Mouse (Mus musculus) MEL (cell line): ENCODE results near the gene Nrarp. TPM values are rescaled to one million over a fixed set of nuclear protein-coding genes. Genes with fewer than 3 reads are reported as not detected.

Experiments
- DNase-seq: peaks from one replicate; pipeline ENCODE4 v3.0.0; 2011; ENCODE audit warnings: low read depth, low spot score
- H3K27ac ChIP-seq: 2 replicates; pipeline ENCODE4 v1.5.1; 2012; ENCODE audit warnings: low read depth, mild to moderate bottlenecking, control low read depth, low read length, moderate library complexity; ENCODE audit not compliant: control insufficient read depth
- H3K27me3 ChIP-seq, 2 experiments: fragments of 150-350 bp in 1 of 2; sonication (generic) in 1 of 2; 2 replicates each; pipeline ENCODE4 v1.6.1; 2012; ENCODE audit warnings: low read length in 2 of 2, mild to moderate bottlenecking in 2 of 2, improper control_type of control experiment in 1 of 2, moderate library complexity in 1 of 2; ENCODE audit not compliant: insufficient read depth in 2 of 2, control insufficient read depth in 1 of 2
- H3K36me3 ChIP-seq, 2 experiments: 2 replicates each; pipeline ENCODE4 v1.6.1; 2012 to 2014; ENCODE audit warnings: low read length in 2 of 2, improper control_type of control experiment in 1 of 2, inconsistent platforms in 1 of 2, mild to moderate bottlenecking in 1 of 2; ENCODE audit not compliant: insufficient read depth in 2 of 2, control insufficient read depth in 1 of 2
- H3K4me1 ChIP-seq, 2 experiments: fragments of 150-350 bp in 1 of 2; sonication (generic) in 1 of 2; 2 replicates each; pipeline ENCODE4 v1.6.1; 2012; ENCODE audit warnings: low read length in 2 of 2, improper control_type of control experiment in 1 of 2, mild to moderate bottlenecking in 1 of 2; ENCODE audit not compliant: insufficient read depth in 2 of 2, control insufficient read depth in 1 of 2
- H3K4me3 ChIP-seq, 2 experiments: fragments of 150-350 bp in 1 of 2; sonication (generic) in 1 of 2; 2 replicates each; pipeline ENCODE4 v1.5.1; 2012; ENCODE audit warnings: low read depth in 2 of 2, low read length in 2 of 2, mild to moderate bottlenecking in 2 of 2, moderate library complexity in 2 of 2, control low read depth in 1 of 2, improper control_type of control experiment in 1 of 2; ENCODE audit not compliant: control insufficient read depth in 1 of 2, insufficient read depth in 1 of 2
- H3K79me2 ChIP-seq: 2 replicates; pipeline ENCODE4 v1.6.1; 2012; ENCODE audit warnings: mild to moderate bottlenecking, low read length, moderate library complexity; ENCODE audit not compliant: control insufficient read depth, poor library complexity, insufficient read depth
- H3K9ac ChIP-seq: 2 replicates; pipeline ENCODE4 v1.6.1; 2012; ENCODE audit warnings: low read depth, mild to moderate bottlenecking, control low read depth, low read length, moderate library complexity; ENCODE audit not compliant: control insufficient read depth, poor library complexity, severe bottlenecking
- H3K9me3 ChIP-seq: fragments of 150-350 bp; sonication (generic); replicated peaks from 2 replicates; pipeline ENCODE4 v1.6.1; 2012; ENCODE audit warnings: mild to moderate bottlenecking, low read length, improper control_type of control experiment, moderate library complexity; ENCODE audit not compliant: insufficient read depth
- BHLHE40 ChIP-seq: IDR thresholded peaks from 2 replicates; pipeline ENCODE4 v1.6.1; 2012; ENCODE audit warnings: low read depth, mild to moderate bottlenecking, inconsistent platforms, low read length, improper control_type of control experiment, borderline replicate concordance
- CTCF ChIP-seq, 3 experiments: IDR thresholded peaks in 2 of 3; conservative IDR thresholded peaks in 1 of 3; 2 replicates each; pipeline ENCODE4 v1.5.1; 2011 to 2012; ENCODE audit warnings: low read length in 3 of 3, low read depth in 2 of 3, mild to moderate bottlenecking in 2 of 3, improper control_type of control experiment in 1 of 3, inconsistent platforms in 1 of 3, mixed read lengths in 1 of 3, moderate library complexity in 1 of 3; ENCODE audit not compliant: control insufficient read depth in 1 of 3, insufficient read depth in 1 of 3, poor library complexity in 1 of 3, severe bottlenecking in 1 of 3
- E2F4 ChIP-seq: IDR thresholded peaks from 2 replicates; pipeline ENCODE4 v1.6.1; 2011; ENCODE audit warnings: low read depth, low read length, improper control_type of control experiment, borderline replicate concordance
- EP300 ChIP-seq, 2 experiments: IDR thresholded peaks; 2 replicates each; pipeline ENCODE4 v1.6.1; 2011; ENCODE audit warnings: improper control_type of control experiment in 2 of 2, low read length in 2 of 2, low read depth in 1 of 2, mild to moderate bottlenecking in 1 of 2
- GABPA ChIP-seq: IDR thresholded peaks from 2 replicates; pipeline ENCODE4 v1.6.1; 2012; ENCODE audit warnings: low read depth, mild to moderate bottlenecking, inconsistent platforms, low read length, improper control_type of control experiment, moderate library complexity
- KAT2A ChIP-seq: conservative IDR thresholded peaks from 2 replicates; pipeline ENCODE4 v1.6.1; 2012; ENCODE audit warnings: low read depth, low read length, improper control_type of control experiment, inconsistent platforms
- MAX ChIP-seq: IDR thresholded peaks from 2 replicates; pipeline ENCODE4 v1.6.1; 2011; ENCODE audit warnings: low read length, improper control_type of control experiment
- MAZ ChIP-seq: IDR thresholded peaks from 2 replicates; pipeline ENCODE4 v1.6.1; 2012; ENCODE audit warnings: low read depth, mild to moderate bottlenecking, inconsistent platforms, low read length, improper control_type of control experiment
- MXI1 ChIP-seq: IDR thresholded peaks from 2 replicates; pipeline ENCODE4 v1.6.1; 2011; ENCODE audit warnings: mild to moderate bottlenecking, low read depth, low read length, improper control_type of control experiment
- MYB ChIP-seq: IDR thresholded peaks from 2 replicates; pipeline ENCODE4 v1.6.1; 2011; ENCODE audit warnings: mild to moderate bottlenecking, low read depth, low read length, improper control_type of control experiment
- MYC ChIP-seq: IDR thresholded peaks from 2 replicates; pipeline ENCODE4 v1.6.1; 2011; ENCODE audit warnings: low read depth, mild to moderate bottlenecking, low read length, improper control_type of control experiment, moderate library complexity
- POLR2A ChIP-seq, 2 experiments: IDR thresholded peaks; 2 replicates each; pipeline ENCODE4 v1.6.1; 2011 to 2012; ENCODE audit warnings: low read length in 2 of 2, mild to moderate bottlenecking in 2 of 2, control low read depth in 1 of 2, improper control_type of control experiment in 1 of 2, low read depth in 1 of 2, moderate library complexity in 1 of 2; ENCODE audit not compliant: control insufficient read depth in 1 of 2, insufficient read depth in 1 of 2, poor library complexity in 1 of 2
- POLR2AphosphoS2 ChIP-seq: IDR thresholded peaks from 2 replicates; pipeline ENCODE4 v1.6.1; 2011; ENCODE audit warnings: low read length, improper control_type of control experiment
- POLR2AphosphoS5 ChIP-seq: IDR thresholded peaks from 2 replicates; pipeline ENCODE4 v1.6.1; 2012; ENCODE audit warnings: low read depth, borderline replicate concordance, mild to moderate bottlenecking, inconsistent platforms, low read length, moderate library complexity, mixed read lengths
- RAD21 ChIP-seq: IDR thresholded peaks from 2 replicates; pipeline ENCODE4 v1.6.1; 2011; ENCODE audit warnings: mild to moderate bottlenecking, low read depth, low read length, improper control_type of control experiment
- SIN3A ChIP-seq: IDR thresholded peaks from 2 replicates; pipeline ENCODE4 v1.6.1; 2012; ENCODE audit warnings: low read length, improper control_type of control experiment, inconsistent platforms
- SMC3 ChIP-seq: IDR thresholded peaks from 2 replicates; pipeline ENCODE4 v1.6.1; 2011; ENCODE audit warnings: low read depth, low read length, improper control_type of control experiment
- TAL1 ChIP-seq: IDR thresholded peaks from 2 replicates; pipeline ENCODE4 v1.6.1; 2012; ENCODE audit warnings: mild to moderate bottlenecking, inconsistent platforms, low read length, moderate library complexity, mixed read lengths
- TBP ChIP-seq: IDR thresholded peaks from 2 replicates; pipeline ENCODE4 v1.8.0; 2011; ENCODE audit warnings: low read depth, low read length, improper control_type of control experiment
- TCF12 ChIP-seq: IDR thresholded peaks from 2 replicates; pipeline ENCODE4 v1.6.1; 2014; ENCODE audit warnings: low read depth, mild to moderate bottlenecking, inconsistent platforms, low read length, improper control_type of control experiment, moderate library complexity
- USF1 ChIP-seq: IDR thresholded peaks from 2 replicates; pipeline ENCODE4 v1.6.1; 2014; ENCODE audit warnings: low read depth, mild to moderate bottlenecking, inconsistent platforms, low read length, improper control_type of control experiment, moderate library complexity
- ZNF384 ChIP-seq: IDR thresholded peaks from 2 replicates; pipeline ENCODE4 v1.6.1; 2012; ENCODE audit warnings: low read depth, mild to moderate bottlenecking, inconsistent platforms, low read length, improper control_type of control experiment
- polyA plus RNA-seq, 2 experiments: library from polyadenylated mRNA; stranded (reverse) in 1 of 2; unstranded in 1 of 2; fragments of >175 nt in 1 of 2; fragments of >200 nt in 1 of 2; gene quantifications; 2 replicates each; pipeline versions ENCODE4 v1.2.1 to v1.2.4; 2012; ENCODE audit warnings: low replicate concordance in 2 of 2, low read depth in 1 of 2; ENCODE audit not compliant: insufficient read length in 2 of 2, insufficient read depth in 1 of 2, missing spikeins in 1 of 2
- total RNA-seq: library from RNA; depleted of rRNA; stranded (reverse); fragments of 300-350 nt; gene quantifications from 2 replicates; pipeline ENCODE4 v1.2.3, GENCODE M21; 2012

Nrarp gene
- total and polyA plus RNA-seq, 3 experiments = 6.5 to 12.3 TPM; not detected in 1

GRCm38 (mm10) chr2:25203631-25204214, 23.2 kb downstream of the Nrarp start:
- peaks cover 2% of the 10 kb centered on the region; the same call in 1 of the 2 replicates for H3K79me2 ChIP-seq
- no peaks in the 10 kb centered on the region for H3K27me3 ChIP-seq
- peak; percentile 87 for DNase-seq
- no peak overlapping the region for H3K27ac ChIP-seq
- peaks cover 5 to 11% of the 10 kb centered on the region in 2 experiments; a peak in 3 of 4 replicates for H3K4me1 ChIP-seq
- TF ChIP-seq E2F4 (no peak), TAL1 (peak; percentile 30), POLR2AphosphoS5 (no peak), MYC (peak; percentile 65; the same call in 1 of the 2 replicates), USF1 (peak; percentile 70), SIN3A (peak; percentile 38; the same call in 1 of the 2 replicates), MXI1 (peak; percentile 50; the same call in 1 of the 2 replicates), CTCF (IDR thresholded peaks at IDR 0.05 in 2 of 3, conservative IDR thresholded peaks at IDR 0.05 in 1 of 3; ENCODE audit: control insufficient read depth in 1 of 3, insufficient read depth in 1 of 3, low read depth in 2 of 3, low read length in 3 of 3, poor library complexity in 1 of 3, severe bottlenecking in 1 of 3) (peak; percentile 31 to 61 (median 35); a peak in 4 of 6 replicates), MAX (peak; percentile 66), POLR2A (IDR thresholded peaks at IDR 0.05; ENCODE audit: control insufficient read depth in 1 of 2, insufficient read depth in 1 of 2, low read depth in 1 of 2, low read length in 2 of 2, poor library complexity in 1 of 2) (no peak), POLR2AphosphoS2 (no peak), GABPA (no peak), RAD21 (peak; percentile 25), TCF12 (0 out of 2 replicates have a peak, but pooled peaks have one; percentile 28), SMC3 (peak; percentile 71), MAZ (no peak), EP300 (IDR thresholded peaks at IDR 0.05; ENCODE audit: low read depth in 1 of 2, low read length in 2 of 2) (peak; percentile 32 to 39)
- H3K4me3 ChIP-seq = no peak overlapping the region
- H3K36me3 ChIP-seq = peaks cover 7 to 9% of the 10 kb centered on the region in 2 experiments
- no peaks in the 10 kb centered on the region for H3K9me3 ChIP-seq
- H3K9ac ChIP-seq = no peak overlapping the region

DNA sequence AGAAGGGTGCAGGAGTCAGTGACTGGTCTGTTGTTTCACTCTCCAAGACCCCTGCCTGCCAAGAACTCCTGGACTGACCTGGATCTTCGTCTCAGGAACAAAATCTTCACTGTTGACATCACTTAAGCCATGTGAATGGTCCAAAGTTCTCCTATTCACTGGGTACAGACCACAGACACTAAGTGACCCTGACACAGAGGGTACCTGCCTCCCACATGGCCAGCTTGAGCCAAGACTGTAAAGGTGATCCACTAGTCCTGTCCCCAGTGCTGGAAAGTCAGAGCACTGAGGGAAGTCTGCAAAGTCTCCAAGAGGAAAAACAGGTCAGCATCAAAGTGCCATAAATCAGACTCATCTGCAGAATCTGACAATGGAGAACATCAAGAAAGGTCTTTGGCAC, 27.0 kb downstream of the Nrarp start:
- no peak for TF ChIP-seq BHLHE40
- TF ChIP-seq TBP = no peak
- TF ChIP-seq ZNF384 = no peak
- TF ChIP-seq MYB = no peak
- TF ChIP-seq KAT2A = no peak

More for the DNA sequence above, 27.0 kb downstream of the Nrarp start:
- Histone ChIP-seq H3K27me3 (no peaks in the 10 kb centered on the region), H3K79me2 (peaks cover 21% of the 10 kb centered on the region), H3K36me3 (peaks cover 6 to 19% of the 10 kb centered on the region in 2 experiments), H3K9ac (no peak overlapping the region), H3K9me3 (no peaks in the 10 kb centered on the region), H3K27ac (no peak overlapping the region), H3K4me3 (no peak overlapping the region), H3K4me1 (peaks cover 11 to 28% of the 10 kb centered on the region in 2 experiments)
- DNase-seq = no peak
